Mouse (Mus musculus) adrenal gland, postnatal 36 days (tissue): Measurements from ENCODE around the gene Cnnm2. TPM values are rescaled to one million over a fixed set of nuclear protein-coding genes. Genes with fewer than 3 reads are reported as not detected.

Experiments used
- DNase-seq, 2 experiments: peaks; one replicate each; pipeline ENCODE4 v3.0.0; 2021; ENCODE audit warnings: mixed read lengths in 1 of 2
- total RNA-seq, 2 experiments: library from RNA; stranded (reverse); gene quantifications; 2 replicates each; pipeline ENCODE4 v1.2.3; 2021

Gene Cnnm2
- total RNA-seq, 2 experiments from 2014 or later, result 23.7 to 39.4 TPM

DNA sequence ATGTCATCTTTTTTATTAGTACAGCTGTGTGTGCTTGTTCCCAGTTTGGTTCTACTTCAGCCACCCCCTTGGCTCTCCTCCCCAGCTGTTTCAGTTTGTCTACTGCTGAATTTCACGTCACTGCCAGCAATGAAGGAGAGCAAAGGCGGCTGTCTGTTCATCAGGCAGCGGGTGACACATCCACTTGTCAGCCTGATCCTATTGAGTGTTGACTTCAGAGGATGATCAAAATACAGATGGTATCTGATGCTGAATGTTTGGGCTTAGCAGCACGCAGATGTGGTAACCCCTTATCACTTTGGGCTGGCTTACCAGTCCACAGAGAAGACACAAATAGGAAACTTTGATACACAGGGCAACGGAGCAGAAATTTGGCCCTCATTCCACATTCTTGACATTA, 85.1 kb downstream of the Cnnm2 start:
- DNase-seq, result no peak

DNA sequence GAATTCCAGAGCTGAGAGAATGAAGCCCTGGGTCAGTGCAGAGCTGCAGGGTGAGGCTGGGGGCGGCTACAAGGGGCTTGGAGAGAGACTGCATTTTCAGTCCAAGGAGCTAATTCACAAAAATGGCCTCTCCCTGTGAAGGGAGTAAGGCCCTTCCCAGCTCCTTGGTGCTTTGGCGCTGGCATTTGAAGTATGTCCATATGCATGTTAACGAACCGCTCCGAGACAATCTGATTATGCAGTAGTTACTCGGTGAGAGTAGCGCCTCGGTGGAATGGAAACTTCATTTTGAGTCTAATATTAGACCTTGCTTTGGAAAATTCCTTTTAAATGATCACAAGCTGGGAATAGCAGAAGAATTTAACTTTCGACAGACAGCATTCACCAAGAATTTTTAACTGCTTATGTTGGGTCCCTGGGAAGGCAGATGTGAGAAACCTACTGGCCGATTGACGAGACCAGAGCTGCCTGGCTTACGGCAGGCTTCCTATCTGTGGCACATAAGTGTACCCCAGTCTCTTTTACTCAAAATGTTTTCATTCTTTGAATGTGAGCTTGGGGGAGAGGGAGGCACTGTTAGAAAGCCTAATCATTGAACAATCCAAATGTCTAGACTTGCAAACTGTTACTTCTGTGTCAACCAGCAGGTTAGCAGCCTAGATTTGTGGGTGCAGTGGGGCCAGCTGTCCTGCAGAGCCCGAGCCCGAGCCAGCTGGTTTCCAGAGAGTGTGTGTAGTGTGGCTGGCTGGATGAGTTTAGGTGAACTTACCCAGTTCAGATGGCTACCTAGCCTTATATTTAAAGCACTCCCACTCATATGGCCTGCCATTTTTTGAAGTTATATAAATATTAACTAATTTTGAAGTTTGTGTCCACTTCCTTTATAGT, 87.2 kb downstream of the Cnnm2 start:
- no peak for DNase-seq

DNA sequence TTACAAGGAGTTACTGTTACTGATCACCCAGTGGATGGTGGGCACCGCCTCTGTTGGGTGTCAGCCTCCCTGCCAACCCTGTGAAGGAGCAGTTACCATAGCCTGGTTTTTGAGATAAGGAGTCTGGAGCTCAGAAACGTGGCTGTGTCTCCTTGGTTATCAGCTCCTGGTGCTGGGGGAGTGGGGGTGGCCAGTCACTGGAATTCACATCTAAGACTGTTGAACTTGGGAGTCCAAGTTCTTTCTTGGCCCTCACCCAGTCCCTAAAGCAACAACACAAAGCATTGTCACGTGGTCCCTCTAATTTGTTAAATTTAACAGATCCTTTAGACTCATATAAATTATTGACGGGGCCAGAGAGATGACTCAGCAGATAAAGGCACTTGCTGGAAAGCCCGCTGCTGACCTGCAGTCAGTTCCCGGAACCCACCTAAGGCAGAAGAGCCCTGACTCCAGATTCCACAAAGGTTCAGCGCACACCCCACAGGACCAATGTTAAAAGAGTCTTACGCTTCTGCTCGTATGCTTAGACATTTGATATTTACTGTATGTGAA, 88.1 kb downstream of the Cnnm2 start:
- no peak for DNase-seq

DNA sequence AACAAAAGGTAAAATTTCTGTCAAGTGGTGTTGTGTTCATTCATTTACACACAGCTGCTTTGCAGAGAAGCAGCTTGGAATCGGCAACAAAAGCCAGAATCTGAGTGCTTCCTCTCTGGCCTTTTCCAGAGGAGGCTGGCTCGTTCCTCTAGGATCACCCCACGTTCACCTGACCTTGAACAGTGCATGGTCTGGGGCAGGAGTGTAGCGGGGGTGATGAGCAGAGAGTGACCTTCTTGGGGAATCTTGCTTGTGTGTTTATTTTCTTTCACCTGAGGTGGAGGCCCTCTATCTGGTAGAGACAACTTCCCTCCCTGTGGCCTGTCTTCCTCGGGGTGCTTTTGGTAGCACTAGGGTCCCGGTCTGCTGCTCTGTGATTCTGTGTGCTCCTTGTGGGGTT, 94.8 kb downstream of the Cnnm2 start:
- no peak for DNase-seq

- DNase-seq, result peak in 1 of 2 experiments; percentile 35
These were observed 95.4 kb downstream of the Cnnm2 start for GRCm38 (mm10) chr19:46856780-46857179.

GRCm38 (mm10) chr19:46857277-46857989, 96.0 kb downstream of the Cnnm2 start:
- DNase-seq, result peak in 1 of 2 experiments; percentile 48

- DNase-seq, result no peak
These were observed 96.8 kb downstream of the Cnnm2 start for GRCm38 (mm10) chr19:46858200-46858599.

DNA sequence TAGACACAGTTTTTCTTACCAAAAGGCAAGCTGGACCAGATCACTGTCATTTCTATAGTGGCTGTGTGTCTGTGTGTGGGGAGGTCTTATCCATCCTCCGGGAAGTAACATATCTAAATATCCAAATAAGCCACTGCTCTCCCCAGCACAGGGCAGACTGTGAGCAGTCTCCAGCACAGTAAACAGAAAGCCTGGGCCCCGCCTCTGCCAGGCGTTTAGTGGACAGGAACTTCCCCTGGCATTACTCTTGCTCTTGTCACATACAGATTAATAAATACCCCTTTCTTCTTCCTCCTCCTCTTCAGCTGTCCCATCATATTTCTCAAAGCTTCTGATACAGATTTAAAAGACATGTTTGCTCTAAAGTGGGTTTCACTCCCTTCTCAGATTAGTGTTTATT, 101.2 kb downstream of the Cnnm2 start:
- DNase-seq, result no peak

DNA sequence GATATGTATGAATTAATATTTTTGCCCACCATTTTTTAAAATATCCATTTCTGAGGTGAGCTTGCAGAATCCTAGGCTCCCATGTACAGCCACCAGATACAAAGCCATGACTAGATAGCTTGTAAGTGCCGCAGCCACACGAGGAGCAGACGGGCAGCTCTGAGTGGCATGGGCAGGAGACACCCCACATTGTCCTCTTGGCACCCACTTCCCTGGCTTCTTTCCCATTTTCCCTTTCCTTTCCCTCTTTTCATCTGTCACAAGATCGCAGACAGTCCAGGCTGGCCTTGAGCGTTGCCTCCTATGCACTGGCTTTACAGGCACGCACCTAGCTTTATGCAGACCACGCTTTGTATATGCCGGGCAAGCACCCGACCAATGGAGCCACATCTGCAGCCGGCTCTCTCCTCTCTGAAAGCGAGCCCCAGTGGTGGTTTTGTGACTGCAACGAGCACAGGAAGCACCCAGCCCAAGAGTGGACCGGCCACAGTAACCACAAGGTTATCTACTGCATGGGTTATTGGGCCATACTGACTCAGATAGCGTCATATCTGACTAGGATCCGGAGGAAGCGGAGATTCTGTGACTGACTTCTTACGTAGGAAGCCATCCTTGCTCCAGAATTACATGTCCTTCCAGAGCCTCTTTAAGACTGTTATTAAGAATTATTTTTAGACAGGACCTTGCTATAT, 102.0 kb downstream of the Cnnm2 start:
- DNase-seq, result peak; percentile 52 to 62

DNA sequence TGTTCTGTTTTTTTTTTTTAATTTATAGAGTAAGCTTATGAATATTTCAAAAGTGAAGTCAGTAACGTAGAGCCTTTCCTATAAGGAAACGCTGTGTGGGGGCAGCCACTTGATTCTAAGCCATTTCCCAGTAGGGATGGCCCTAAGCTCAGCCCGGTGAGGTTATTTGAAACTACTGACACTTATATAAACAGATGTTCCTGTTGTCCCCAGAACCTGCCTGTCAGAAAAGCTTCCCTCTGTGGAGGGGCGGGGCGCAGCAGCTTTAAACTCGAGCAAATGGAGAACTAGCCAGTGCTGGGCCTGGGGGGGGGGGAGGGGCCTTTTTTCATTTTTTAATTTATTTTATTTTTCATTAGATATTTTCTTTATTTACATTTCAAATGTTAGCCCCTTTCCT, 102.7 kb downstream of the Cnnm2 start:
- DNase-seq, result no peak

DNA sequence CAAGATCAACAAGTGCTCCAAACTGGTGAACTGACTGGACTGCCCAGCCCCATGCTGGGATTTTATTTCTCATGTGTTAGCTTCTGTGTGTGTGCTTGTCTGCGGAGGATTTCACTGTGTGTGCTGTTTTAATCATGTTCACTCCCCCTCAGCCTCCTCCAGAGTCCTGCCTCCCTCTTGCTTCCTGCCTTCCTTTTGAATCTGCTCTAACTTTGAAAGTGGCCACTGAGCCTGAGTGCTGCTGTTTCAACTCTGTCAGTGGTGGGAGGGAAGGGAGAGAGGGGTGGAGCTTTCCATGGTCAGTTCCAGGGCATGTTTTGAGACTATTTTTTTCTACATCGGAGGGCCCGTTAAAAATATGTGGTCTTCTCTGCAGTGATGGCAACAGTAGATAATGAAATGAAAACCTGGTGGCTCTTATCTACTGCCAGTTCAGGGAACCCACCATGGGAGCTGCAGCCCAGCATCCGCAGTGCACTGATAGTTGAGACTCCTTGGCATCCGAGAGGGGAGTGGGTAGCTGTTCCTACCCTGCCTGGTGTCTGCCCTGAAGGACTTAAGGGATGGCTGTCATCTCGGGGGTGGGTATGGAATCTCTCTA, 103.4 kb downstream of the Cnnm2 start:
- no peak for DNase-seq

DNA sequence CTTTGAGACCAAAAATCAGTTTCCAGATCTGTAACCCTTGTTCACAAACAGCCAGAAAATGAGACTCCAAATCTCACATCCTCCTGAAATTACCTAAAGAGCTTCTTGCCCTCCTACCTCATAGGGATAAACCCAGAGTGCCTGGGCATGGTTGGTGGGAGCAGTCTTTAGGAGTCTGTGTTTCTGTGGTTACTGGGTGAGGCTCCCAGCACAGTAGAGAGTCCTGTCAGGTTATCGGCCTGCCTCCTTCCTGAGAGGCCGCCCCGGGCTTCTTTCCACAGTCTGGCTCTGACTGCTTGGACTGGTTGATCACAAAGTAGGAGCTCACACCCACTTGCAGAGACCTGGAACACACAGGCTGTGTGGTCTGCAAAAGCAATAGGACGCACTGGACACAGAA, 104.0 kb downstream of the Cnnm2 start:
- no peak for DNase-seq

- no peak for DNase-seq
These were observed 107.7 kb downstream of the Cnnm2 start for GRCm38 (mm10) chr19:46869049-46869448.

DNA sequence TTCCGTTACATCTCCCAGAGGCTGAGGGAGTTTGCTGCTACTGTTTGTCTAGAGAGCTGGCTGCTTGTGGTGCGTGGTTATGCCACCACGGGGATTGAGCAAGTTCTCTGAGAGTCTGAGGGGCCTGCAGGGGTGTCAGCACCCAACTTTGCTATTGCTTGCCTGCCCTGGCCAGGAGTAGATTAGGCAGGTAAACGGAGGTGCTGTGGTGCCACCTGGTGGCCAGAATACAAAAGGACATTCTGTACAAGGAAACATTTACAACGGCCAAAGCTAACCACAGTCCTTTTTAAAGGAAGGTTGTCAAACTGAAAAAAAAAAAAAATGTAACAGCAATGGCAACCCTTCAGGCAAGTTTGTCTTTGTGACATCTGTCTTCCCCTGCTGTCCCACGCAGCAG, 108.1 kb downstream of the Cnnm2 start:
- DNase-seq, result peak; percentile 84 to 85

DNA sequence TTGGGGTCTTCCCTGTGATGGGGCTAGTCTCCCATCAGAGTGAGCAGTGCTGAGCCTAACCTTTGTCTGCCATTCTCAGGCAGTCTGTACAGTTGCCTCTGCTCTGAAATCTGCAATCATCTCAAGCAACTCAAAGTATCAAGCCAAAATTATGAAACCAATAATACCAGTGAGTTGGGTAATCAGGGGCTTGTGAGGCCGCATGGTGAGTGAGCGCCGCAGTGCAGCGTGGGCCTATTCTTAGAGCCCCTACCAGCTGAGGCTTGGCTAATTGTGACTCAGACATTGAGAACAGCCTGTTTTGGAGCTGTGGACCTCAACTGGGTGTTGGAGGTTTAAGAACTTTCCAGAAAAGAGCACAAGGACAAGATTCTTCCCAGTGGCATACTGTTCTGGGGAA, 109.7 kb downstream of the Cnnm2 start:
- peak; percentile 59 to 60 for DNase-seq

- DNase-seq, result peak; percentile 73 to 79
These were observed 110.3 kb downstream of the Cnnm2 start for GRCm38 (mm10) chr19:46871651-46872050.

- peak; percentile 56 to 65 for DNase-seq
These were observed 112.5 kb downstream of the Cnnm2 start for GRCm38 (mm10) chr19:46873924-46874323.

- peak; percentile 92 to 93 for DNase-seq
These were observed 114.4 kb downstream of the Cnnm2 start for GRCm38 (mm10) chr19:46875790-46876189.

DNA sequence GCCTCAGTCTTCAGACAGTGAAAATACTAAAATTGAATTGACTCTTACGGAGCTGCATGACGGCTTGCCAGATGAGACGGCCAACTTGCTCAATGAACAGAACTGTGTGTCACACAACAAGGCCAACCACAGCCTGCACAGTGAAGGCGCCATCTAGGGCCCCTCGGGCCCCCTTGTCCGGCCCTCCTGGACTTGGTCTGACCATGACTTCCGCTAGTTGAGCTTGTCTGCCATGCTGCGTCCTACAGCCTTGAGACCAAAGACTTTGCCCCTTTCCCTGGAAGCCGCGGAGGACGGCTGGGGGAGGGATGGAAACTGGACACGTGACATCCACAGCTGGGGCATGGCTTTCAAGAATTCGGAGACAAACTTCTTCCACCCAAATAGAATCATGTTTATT, 116.5 kb downstream of the Cnnm2 start:
- peak; percentile 58 to 63 for DNase-seq

- peak; percentile 78 for DNase-seq
These were observed 117.0 kb downstream of the Cnnm2 start for GRCm38 (mm10) chr19:46878346-46878745.

DNA sequence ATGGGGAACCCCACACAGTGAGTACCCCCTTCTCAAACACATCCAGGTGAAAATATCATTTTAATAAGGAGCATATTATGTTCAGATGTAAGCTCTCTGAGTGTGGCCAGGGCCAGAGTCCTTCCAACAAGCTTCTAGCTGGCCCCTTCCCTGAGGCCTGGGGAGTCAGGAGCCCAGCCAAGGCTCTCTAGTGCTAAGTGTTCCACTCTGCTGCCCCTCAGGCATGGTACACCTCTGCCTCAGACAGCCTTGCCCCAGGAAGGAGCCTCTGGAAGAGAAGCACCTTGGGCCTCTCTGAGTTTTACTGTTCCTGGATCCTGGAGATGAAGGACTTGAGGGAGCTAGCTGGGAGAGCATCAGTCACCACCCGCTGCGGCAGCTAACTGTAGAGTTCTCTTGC, 118.5 kb downstream of the Cnnm2 start:
- no peak for DNase-seq

GRCm38 (mm10) chr19:46885365-46885764, 124.0 kb downstream of the Cnnm2 start:
- no peak for DNase-seq
